Mouse (Mus musculus) midbrain, embryonic 15.5 days (tissue): ENCODE data around the gene Tcirg1. TPM values are rescaled to one million over a fixed set of nuclear protein-coding genes. Genes with fewer than 3 reads are reported as not detected.

Experiments used
- ATAC-seq: fragments of 200-750 bp; cut with Nextera tagmentation; replicated peaks from 2 replicates; pipeline ENCODE4 v1.8.0; 2017; ENCODE audit warnings: moderate TSS enrichment
- H3K27ac ChIP-seq: fragments of 300-500 bp; sonication (generic); 2 replicates; pipeline ENCODE4 v1.5.1; 2015; ENCODE audit warnings: mild to moderate bottlenecking, inconsistent platforms
- H3K27me3 ChIP-seq: fragments of 300-500 bp; sonication (generic); replicated peaks from 2 replicates; pipeline ENCODE4 v1.6.1; 2015; ENCODE audit warnings: inconsistent platforms
- H3K36me3 ChIP-seq: fragments of 300-500 bp; sonication (generic); replicated peaks from 2 replicates; pipeline ENCODE4 v1.6.1; 2015; ENCODE audit warnings: inconsistent platforms
- H3K4me1 ChIP-seq: fragments of 300-500 bp; sonication (generic); 2 replicates; pipeline ENCODE4 v1.6.1; 2015; ENCODE audit warnings: inconsistent platforms
- H3K4me2 ChIP-seq: fragments of 300-500 bp; sonication (generic); 2 replicates; pipeline ENCODE4 v1.6.1; 2015; ENCODE audit warnings: inconsistent platforms, mild to moderate bottlenecking, moderate library complexity
- H3K4me3 ChIP-seq: fragments of 300-500 bp; sonication (generic); 2 replicates; pipeline ENCODE4 v1.5.1; 2015; ENCODE audit warnings: mild to moderate bottlenecking, inconsistent platforms
- H3K9ac ChIP-seq: fragments of 300-500 bp; sonication (generic); 2 replicates; pipeline ENCODE4 v1.6.1; 2015; ENCODE audit warnings: mild to moderate bottlenecking, inconsistent platforms
- H3K9me3 ChIP-seq: fragments of 300-500 bp; sonication (generic); 2 replicates; pipeline ENCODE4 v1.6.1; 2016; ENCODE audit warnings: inconsistent platforms
- WGBS: fragments of 180-500 bp; shearing (Covaris S2); methylation state at CpG from one replicate; pipeline ENCODE4 v1.1.7; 2015; ENCODE audit warnings: mixed read lengths; 5-methylcytosine and 5-hydroxymethylcytosine counted together
- polyA plus RNA-seq: library from polyadenylated mRNA; unstranded; fragments of >200 nt; fragmentation: Nextera tagmentation; extraction: Ambion mirVana; gene quantifications from 2 replicates; pipeline ENCODE4 v1.2.1, GENCODE M21; 2015

The Tcirg1 gene
- polyA plus RNA-seq: 12.7 and 14.6 TPM in 2 replicates

GRCm38 (mm10) chr19:3906795-3907786, at the start of gene Tcirg1:
Gene Tcirg1, minus strand, starts transcription at chr19:3907133.
- Histone ChIP-seq H3K27ac (no peak within 1 kb of the TSS), H3K4me2 (peak within 1 kb of the TSS; percentile 57), H3K9ac (peak within 1 kb of the TSS; percentile 24), H3K4me1 (peaks cover 26% of the 10 kb centered on the region), H3K4me3 (peak within 1 kb of the TSS; percentile 40), H3K9me3 (no peaks in the 10 kb centered on the region), H3K36me3 (peaks cover 3% of the 10 kb centered on the region; the same call in 1 of the 2 replicates), H3K27me3 (0 out of 2 replicates have a peak, but pooled peaks cover 5% of the 10 kb centered on the region)
- WGBS: 6% methylated on average over 36 of the region's 36 CpGs
- ATAC-seq: peak; percentile 64; the same call in 1 of the 2 replicates

- 58% methylated on average over 4 of the region's 4 CpGs for WGBS
Observed at GRCm38 (mm10) chr19:3955804-3956203, 48.9 kb upstream of the Tcirg1 start.

GRCm38 (mm10) chr19:3955033-3955432, 48.1 kb upstream of the Tcirg1 start:
- WGBS: 81% methylated on average over 3 of the region's 3 CpGs
- no peak for ATAC-seq

More at GRCm38 (mm10) chr19:3955804-3956203, 48.9 kb upstream of the Tcirg1 start:
- ATAC-seq: no peak
- no peak overlapping the region for H3K4me2 ChIP-seq
- no peaks in the 10 kb centered on the region for H3K36me3 ChIP-seq
- H3K27me3 ChIP-seq: no peaks in the 10 kb centered on the region
- H3K4me3 ChIP-seq: no peak overlapping the region
- H3K27ac ChIP-seq: no peak overlapping the region
- H3K9me3 ChIP-seq: no peaks in the 10 kb centered on the region
- H3K4me1 ChIP-seq: no peaks in the 10 kb centered on the region
- no peak overlapping the region for H3K9ac ChIP-seq

GRCm38 (mm10) chr19:3952099-3952498, 45.2 kb upstream of the Tcirg1 start:
- WGBS: 36% methylated on average over 1 of the region's 1 CpGs
- no peak for ATAC-seq

More at GRCm38 (mm10) chr19:3955033-3955432, 48.1 kb upstream of the Tcirg1 start:
- no peak overlapping the region for H3K4me2 ChIP-seq
- H3K9ac ChIP-seq: no peak overlapping the region
- no peaks in the 10 kb centered on the region for H3K9me3 ChIP-seq
- no peak overlapping the region for H3K4me3 ChIP-seq
- no peak overlapping the region for H3K27ac ChIP-seq
- H3K36me3 ChIP-seq: no peaks in the 10 kb centered on the region
- no peaks in the 10 kb centered on the region for H3K27me3 ChIP-seq
- no peaks in the 10 kb centered on the region for H3K4me1 ChIP-seq

GRCm38 (mm10) chr19:3951461-3951860, 44.5 kb upstream of the Tcirg1 start:
- no peaks in the 10 kb centered on the region for H3K27me3 ChIP-seq
- ATAC-seq: no peak
- H3K9ac ChIP-seq: no peak overlapping the region
- no peaks in the 10 kb centered on the region for H3K36me3 ChIP-seq
- no peak overlapping the region for H3K4me2 ChIP-seq
- H3K4me1 ChIP-seq: no peaks in the 10 kb centered on the region
- no peak overlapping the region for H3K4me3 ChIP-seq
- H3K27ac ChIP-seq: no peak overlapping the region
- no peaks in the 10 kb centered on the region for H3K9me3 ChIP-seq

More at GRCm38 (mm10) chr19:3952099-3952498, 45.2 kb upstream of the Tcirg1 start:
- Histone ChIP-seq H3K4me1 (no peaks in the 10 kb centered on the region), H3K27ac (no peak overlapping the region), H3K27me3 (no peaks in the 10 kb centered on the region), H3K4me2 (no peak overlapping the region), H3K9ac (no peak overlapping the region), H3K9me3 (no peaks in the 10 kb centered on the region), H3K4me3 (no peak overlapping the region), H3K36me3 (no peaks in the 10 kb centered on the region)

GRCm38 (mm10) chr19:3950331-3950730, 43.4 kb upstream of the Tcirg1 start:
- no peak for ATAC-seq
- Histone ChIP-seq H3K9me3 (no peaks in the 10 kb centered on the region), H3K27ac (no peak overlapping the region), H3K36me3 (no peaks in the 10 kb centered on the region), H3K4me3 (no peak overlapping the region), H3K4me2 (no peak overlapping the region), H3K27me3 (no peaks in the 10 kb centered on the region), H3K9ac (no peak overlapping the region), H3K4me1 (no peaks in the 10 kb centered on the region)
- WGBS: 88% methylated on average over 3 of the region's 3 CpGs

- Histone ChIP-seq H3K36me3 (no peaks in the 10 kb centered on the region), H3K9ac (no peak overlapping the region), H3K27ac (no peak overlapping the region), H3K4me1 (no peaks in the 10 kb centered on the region), H3K9me3 (no peaks in the 10 kb centered on the region), H3K27me3 (0 out of 2 replicates have a peak, but pooled peaks cover 3% of the 10 kb centered on the region), H3K4me2 (no peak overlapping the region), H3K4me3 (no peak overlapping the region)
- no peak for ATAC-seq
- 75% methylated on average over 14 of the region's 14 CpGs for WGBS
Observed at GRCm38 (mm10) chr19:3948546-3948945, 41.6 kb upstream of the Tcirg1 start.

- H3K9ac ChIP-seq: no peak overlapping the region
- H3K27me3 ChIP-seq: 0 out of 2 replicates have a peak, but pooled peaks cover 3% of the 10 kb centered on the region
- H3K4me3 ChIP-seq: no peak overlapping the region
- 72% methylated on average over 3 of the region's 3 CpGs for WGBS
- H3K36me3 ChIP-seq: no peaks in the 10 kb centered on the region
- no peaks in the 10 kb centered on the region for H3K9me3 ChIP-seq
- no peak overlapping the region for H3K27ac ChIP-seq
- no peaks in the 10 kb centered on the region for H3K4me1 ChIP-seq
- H3K4me2 ChIP-seq: no peak overlapping the region
- ATAC-seq: no peak
Observed at GRCm38 (mm10) chr19:3947813-3948212, 40.9 kb upstream of the Tcirg1 start.

GRCm38 (mm10) chr19:3946715-3947114, 39.8 kb upstream of the Tcirg1 start:
- no peak overlapping the region for H3K4me2 ChIP-seq
- H3K27me3 ChIP-seq: 0 out of 2 replicates have a peak, but pooled peaks cover 3% of the 10 kb centered on the region
- H3K9me3 ChIP-seq: no peaks in the 10 kb centered on the region
- H3K9ac ChIP-seq: no peak overlapping the region
- no peak overlapping the region for H3K4me3 ChIP-seq
- H3K36me3 ChIP-seq: no peaks in the 10 kb centered on the region
- no peaks in the 10 kb centered on the region for H3K4me1 ChIP-seq
- ATAC-seq: peak; percentile 72; the same call in 1 of the 2 replicates
- H3K27ac ChIP-seq: no peak overlapping the region
- WGBS: 24% methylated on average over 2 of the region's 2 CpGs

GRCm38 (mm10) chr19:3945872-3946564, 39.1 kb upstream of the Tcirg1 start:
- no peak overlapping the region for H3K4me3 ChIP-seq
- no peaks in the 10 kb centered on the region for H3K9me3 ChIP-seq
- 37% methylated on average over 10 of the region's 10 CpGs for WGBS
- no peak for ATAC-seq
- no peak overlapping the region for H3K4me2 ChIP-seq
- no peak overlapping the region for H3K27ac ChIP-seq
- H3K9ac ChIP-seq: no peak overlapping the region
- H3K4me1 ChIP-seq: no peaks in the 10 kb centered on the region
- H3K27me3 ChIP-seq: 0 out of 2 replicates have a peak, but pooled peaks cover 3% of the 10 kb centered on the region
- no peaks in the 10 kb centered on the region for H3K36me3 ChIP-seq

- Histone ChIP-seq H3K27me3 (0 out of 2 replicates have a peak, but pooled peaks cover 3% of the 10 kb centered on the region), H3K4me3 (no peak overlapping the region), H3K9ac (no peak overlapping the region), H3K4me2 (peak overlapping the region; percentile 3; the same call in 1 of the 2 replicates), H3K4me1 (no peaks in the 10 kb centered on the region), H3K27ac (no peak overlapping the region), H3K9me3 (no peaks in the 10 kb centered on the region), H3K36me3 (no peaks in the 10 kb centered on the region)
- no peak for ATAC-seq
- WGBS: 26% methylated on average over 27 of the region's 27 CpGs
Observed at GRCm38 (mm10) chr19:3942986-3943735, 36.2 kb upstream of the Tcirg1 start.
